Mouse (Mus musculus) erythroid progenitor cell, adult 5-6 weeks (primary cell): ENCODE results near the gene Mcm6. TPM values are rescaled to one million over a fixed set of nuclear protein-coding genes. Genes with fewer than 3 reads are reported as not detected.
"Not testable (repeated sequence)": the region's sequence is repeated elsewhere in the genome, so short reads cannot be mapped to it uniquely, and the experiment has no call there.

Experiments
- ATAC-seq: replicated peaks from 2 replicates; pipeline ENCODE4 v1.8.0; 2016; ENCODE audit warnings: moderate number of reproducible peaks, mild to moderate bottlenecking, moderate TSS enrichment, inconsistent platforms; ENCODE audit not compliant: poor library complexity, low FRiP score, severe bottlenecking
- total RNA-seq, 2 experiments: library from RNA; stranded (forward) in 1 of 2; stranded (reverse) in 1 of 2; fragments of 150-400 nt in 1 of 2; fragments of 186-747, 209-891 nt in 1 of 2; gene quantifications; 2 replicates each; pipeline versions ENCODE4 v1.2.3 to v1.2.4; 2015 to 2017; ENCODE audit warnings: low replicate concordance in 2 of 2

Mcm6 gene
- total RNA-seq, 2 experiments from 2014 or later: 205 to 247 TPM

- ATAC-seq: no peak
Measured at GRCm38 (mm10) chr1:128344232-128344631, 15.2 kb downstream of the Mcm6 start.

- ATAC-seq: no peak
Measured at GRCm38 (mm10) chr1:128337708-128338320, 21.6 kb downstream of the Mcm6 start.

DNA sequence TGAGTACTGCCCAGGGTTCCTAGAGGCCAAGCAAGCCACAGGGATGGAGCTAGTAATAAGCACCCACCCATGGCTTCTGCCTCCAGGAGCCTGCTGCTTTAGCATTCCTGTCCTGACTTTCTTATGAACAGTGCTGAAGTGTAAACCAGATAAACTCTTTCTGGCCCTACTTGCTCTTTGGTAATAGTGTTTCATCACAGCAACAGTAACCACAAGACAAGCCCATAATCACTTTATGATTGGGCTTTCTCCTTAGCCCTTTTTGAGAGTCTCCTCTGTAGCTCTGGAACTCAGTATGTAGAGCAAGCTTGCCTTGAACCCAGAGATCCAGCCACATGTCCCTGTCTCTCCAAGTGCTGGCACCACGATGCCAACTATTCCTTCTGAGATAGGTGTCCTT, 29.2 kb downstream of the Mcm6 start:
- no peak for ATAC-seq

DNA sequence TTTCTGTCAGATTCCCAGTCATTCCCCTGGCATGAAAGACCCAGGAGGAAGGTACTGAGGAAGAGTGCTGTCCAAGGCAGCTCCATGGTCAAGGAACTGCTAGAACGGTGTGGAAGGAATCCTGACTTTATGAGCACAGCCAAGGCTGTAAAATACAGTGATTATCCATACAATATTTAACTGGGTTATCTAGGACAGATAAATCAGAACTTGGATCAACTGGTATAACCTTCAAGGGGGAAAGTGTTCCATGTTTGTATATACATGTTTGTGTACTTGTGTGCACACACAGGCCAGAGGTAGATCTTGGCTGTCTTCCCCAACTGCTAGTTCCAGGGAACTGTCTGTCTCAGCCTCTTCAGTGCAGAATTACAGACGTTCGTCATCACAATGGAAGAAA, 31.2 kb downstream of the Mcm6 start, which contains the start of gene Lct:
Gene Lct (minus strand): TSS at position 101 of the 400 bp plus-strand sequence.
- ATAC-seq: no peak

DNA sequence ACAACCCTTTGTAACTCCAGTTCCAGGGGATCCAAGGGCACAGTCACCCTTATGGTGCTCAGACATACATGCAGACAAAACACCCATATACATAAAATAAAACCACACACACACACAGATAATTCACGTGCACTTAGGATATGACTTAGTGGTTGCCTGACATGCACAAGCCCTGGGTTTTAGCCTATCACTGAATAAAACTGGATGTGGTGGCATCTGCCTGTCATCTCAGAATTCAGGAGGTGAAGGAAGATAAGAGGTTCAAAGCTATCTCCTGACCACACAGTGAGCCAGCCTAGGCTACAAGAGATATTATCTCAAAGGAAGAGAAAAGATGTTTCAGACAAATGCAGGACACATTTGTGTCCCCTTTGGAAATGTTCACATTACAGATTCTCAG, 32.3 kb downstream of the Mcm6 start:
- no peak for ATAC-seq

DNA sequence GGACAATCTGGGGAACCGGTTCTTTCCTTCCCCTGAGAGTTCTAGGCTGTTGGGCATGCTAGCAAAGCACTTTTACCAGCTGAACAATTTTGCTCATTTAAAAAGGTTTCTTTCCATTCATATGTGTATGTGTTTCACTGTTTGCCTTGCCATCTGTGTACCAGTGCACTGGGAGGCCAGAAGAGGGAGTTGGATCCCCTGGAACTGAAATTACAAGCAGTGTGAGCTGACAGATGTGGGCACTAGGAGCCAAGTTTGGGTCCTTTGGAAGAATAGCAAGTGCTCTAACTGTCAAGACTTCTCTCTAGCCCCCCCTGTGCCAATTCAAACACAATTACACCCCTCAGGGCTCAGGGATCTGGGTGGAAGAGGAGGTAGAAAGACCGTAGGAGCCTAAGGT, 34.7 kb downstream of the Mcm6 start:
- ATAC-seq: no peak

DNA sequence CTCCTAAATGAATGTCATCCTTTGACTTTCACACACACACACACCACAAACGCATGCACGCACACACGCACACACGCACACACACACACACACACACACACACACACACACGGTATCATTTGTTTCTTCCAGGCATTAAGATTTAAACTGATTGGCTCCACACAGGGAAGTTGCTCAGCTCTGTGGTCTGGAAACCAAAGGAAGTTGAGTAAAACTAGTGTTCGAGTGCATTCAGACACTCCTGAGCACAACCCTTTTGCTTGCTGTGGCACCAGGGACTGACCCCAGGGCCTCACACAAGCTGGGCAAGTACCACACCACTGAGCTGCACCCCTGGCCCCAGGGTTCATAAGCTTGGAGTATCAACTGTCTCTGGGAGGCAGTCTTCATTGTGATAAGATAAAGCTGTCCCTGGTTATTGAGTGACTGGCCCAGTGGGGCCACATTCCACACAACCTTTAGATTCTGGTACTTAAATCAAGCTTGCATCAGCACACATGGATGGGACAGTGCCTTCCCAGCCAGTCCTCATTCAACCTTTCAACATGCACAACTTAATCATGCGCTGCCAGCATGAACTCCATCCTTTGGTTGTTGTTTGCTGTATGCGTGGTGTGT, 36.3 kb downstream of the Mcm6 start:
- ATAC-seq: no peak

GRCm38 (mm10) chr1:128319266-128319665, 40.2 kb downstream of the Mcm6 start:
- ATAC-seq: not testable (repeated sequence)

DNA sequence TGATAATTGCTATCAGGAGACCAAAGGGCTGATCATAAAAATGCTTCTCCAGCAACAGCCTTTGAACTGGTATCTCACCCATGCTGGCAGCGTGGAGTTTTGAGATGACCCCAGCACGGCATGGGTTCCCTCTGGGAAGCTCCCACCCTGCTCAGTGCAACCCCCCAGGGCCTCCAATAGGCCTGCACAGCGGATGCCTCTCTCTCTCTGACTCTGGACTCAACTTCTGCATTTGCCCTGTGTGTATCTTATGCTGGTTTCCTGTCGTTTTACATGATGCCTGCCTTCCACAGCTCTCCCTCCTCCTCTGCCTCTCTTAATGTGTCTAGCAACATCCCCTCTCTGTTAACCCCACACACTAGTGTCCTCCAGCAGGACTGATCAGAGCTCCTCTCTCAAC, 44.8 kb downstream of the Mcm6 start:
- ATAC-seq: no peak

GRCm38 (mm10) chr1:128309043-128309442, 50.4 kb downstream of the Mcm6 start:
- no peak for ATAC-seq

- ATAC-seq: no peak
Measured at GRCm38 (mm10) chr1:128303900-128304299, 55.6 kb downstream of the Mcm6 start.

- ATAC-seq: no peak
Measured at GRCm38 (mm10) chr1:128295717-128296528, 63.5 kb downstream of the Mcm6 start.

- ATAC-seq: no peak
Measured at GRCm38 (mm10) chr1:128295296-128295695, 64.2 kb downstream of the Mcm6 start.

GRCm38 (mm10) chr1:128293524-128293923, 65.9 kb downstream of the Mcm6 start:
- ATAC-seq: no peak

- no peak for ATAC-seq
Measured at GRCm38 (mm10) chr1:128290295-128290694, 69.2 kb downstream of the Mcm6 start.

DNA sequence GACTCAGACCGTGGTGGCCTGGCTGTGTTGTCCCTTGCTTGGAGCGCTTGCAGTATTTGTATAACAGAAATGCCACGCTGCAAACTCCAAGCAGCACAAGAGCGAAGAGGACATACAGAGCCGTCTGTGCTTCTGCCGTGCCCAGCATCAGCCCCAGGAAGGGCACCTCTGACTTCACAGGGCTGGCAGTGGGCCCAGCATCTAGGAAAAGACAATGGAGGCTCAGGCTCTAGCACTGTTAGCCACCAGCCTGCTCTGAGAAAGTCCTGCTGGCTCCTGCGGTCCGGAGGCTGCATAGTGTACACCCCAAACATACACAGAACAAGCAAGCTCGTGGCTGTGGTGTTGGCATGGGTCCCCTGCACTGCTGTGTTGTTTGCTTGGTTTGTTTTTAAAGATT, 74.3 kb downstream of the Mcm6 start:
- ATAC-seq: no peak

DNA sequence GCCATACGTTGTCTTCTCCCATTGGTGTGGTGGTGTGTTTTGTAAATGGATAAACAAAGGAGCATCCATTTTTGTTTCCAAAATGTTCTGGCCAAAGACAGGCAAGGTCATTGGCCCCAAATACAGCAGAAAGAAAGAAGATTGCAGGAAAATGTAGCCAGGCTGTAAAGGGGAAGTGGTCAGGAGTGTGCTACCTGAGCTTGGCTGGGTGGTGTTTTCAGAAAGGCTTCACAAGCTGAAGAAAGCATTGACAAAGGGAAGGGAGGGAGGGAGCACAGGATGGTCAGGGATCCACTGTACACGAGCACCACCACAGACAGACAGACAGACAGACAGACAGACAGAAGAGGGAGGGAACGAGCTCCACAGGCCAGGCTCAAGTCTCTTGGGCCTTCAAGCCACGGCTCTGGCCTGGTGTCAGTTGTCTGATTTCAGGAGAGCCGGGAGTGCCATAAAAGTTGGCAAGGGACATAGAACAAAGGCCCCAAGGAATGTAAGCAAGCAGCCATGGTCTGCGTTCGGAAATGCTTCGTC, 75.2 kb downstream of the Mcm6 start:
- no peak for ATAC-seq

DNA sequence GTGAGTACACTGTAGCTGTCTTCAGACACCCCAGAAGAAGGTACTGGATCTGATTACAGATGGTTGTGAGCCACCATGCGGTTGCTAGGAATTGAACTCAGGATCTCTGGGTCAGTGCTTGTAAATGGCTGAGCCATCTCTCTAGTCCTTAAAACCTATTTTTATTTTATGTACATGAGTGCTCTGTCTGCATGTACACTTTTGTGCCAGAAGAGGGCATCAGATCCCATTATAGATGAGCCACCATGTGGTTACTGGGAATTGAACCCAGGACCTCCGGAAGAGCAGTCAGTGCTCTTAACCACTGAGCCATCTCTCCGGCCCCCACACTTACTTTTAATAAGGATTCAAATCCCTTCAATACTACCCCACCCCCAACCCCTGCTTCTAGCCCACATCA, 76.5 kb downstream of the Mcm6 start:
- no peak for ATAC-seq

DNA sequence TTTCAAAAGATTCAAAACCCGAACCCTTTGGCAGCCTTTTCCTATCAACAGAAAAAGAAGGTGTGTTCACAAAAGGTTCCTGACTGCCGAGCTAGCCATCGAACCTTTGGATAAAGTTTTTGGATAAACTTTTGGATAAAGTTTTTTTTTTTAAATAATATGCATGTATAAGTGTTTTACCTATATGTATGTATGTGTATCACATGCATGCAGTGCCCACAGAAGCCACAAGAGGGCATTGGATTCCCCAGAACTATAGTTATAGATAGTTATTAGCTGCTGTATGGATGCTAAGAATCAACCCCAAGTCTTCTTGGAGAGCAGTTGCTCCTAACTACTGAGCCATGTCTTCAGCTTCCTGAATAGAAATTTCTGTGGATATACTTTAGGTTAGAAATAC, 77.7 kb downstream of the Mcm6 start:
- ATAC-seq: no peak
